Mouse (Mus musculus) heart, embryonic 14.5 days (tissue): ENCODE measurements around the gene Cnn2. TPM values are rescaled to one million over a fixed set of nuclear protein-coding genes. Genes with fewer than 3 reads are reported as not detected.

Experiments
- ATAC-seq: fragments of 200-750 bp; cut with Nextera tagmentation; 2 replicates; pipeline ENCODE4 v1.8.0; 2017; ENCODE audit warnings: low read depth, moderate TSS enrichment; ENCODE audit not compliant: insufficient number of reproducible peaks, insufficient read depth, low FRiP score
- H3K27ac ChIP-seq, 2 experiments: fragments of 200-500 bp in 1 of 2; fragments of 300-500 bp in 1 of 2; sonication (generic) in 1 of 2; replicated peaks in 1 of 2; 2 replicates each; pipeline ENCODE4 v1.5.1; 2012 to 2014; ENCODE audit warnings: low read depth in 2 of 2, low read length in 2 of 2, control low read depth in 1 of 2, mild to moderate bottlenecking in 1 of 2, mixed read lengths in 1 of 2; ENCODE audit not compliant: control insufficient read depth in 1 of 2, insufficient read depth in 1 of 2
- H3K27me3 ChIP-seq: fragments of 300-500 bp; sonication (generic); 2 replicates; pipeline ENCODE4 v1.6.1; 2014; ENCODE audit warnings: mild to moderate bottlenecking, low read length, control low read depth; ENCODE audit not compliant: control insufficient read depth, insufficient read depth
- H3K36me3 ChIP-seq: fragments of 300-500 bp; sonication (generic); 2 replicates; pipeline ENCODE4 v1.6.1; 2014; ENCODE audit warnings: mild to moderate bottlenecking, control low read depth, low read length, mixed read lengths; ENCODE audit not compliant: control insufficient read depth, insufficient read depth
- H3K4me1 ChIP-seq, 2 experiments: fragments of 200-500 bp in 1 of 2; fragments of 300-500 bp in 1 of 2; sonication (generic) in 1 of 2; 2 replicates each; pipeline ENCODE4 v1.6.1; 2012 to 2014; ENCODE audit warnings: low read length in 2 of 2, control low read depth in 1 of 2, mixed read lengths in 1 of 2; ENCODE audit not compliant: control insufficient read depth in 2 of 2, insufficient read depth in 2 of 2
- H3K4me2 ChIP-seq: fragments of 300-500 bp; sonication (generic); 2 replicates; pipeline ENCODE4 v1.6.1; 2014; ENCODE audit warnings: mild to moderate bottlenecking, low read length
- H3K4me3 ChIP-seq, 2 experiments: fragments of 200-500 bp in 1 of 2; fragments of 300-500 bp in 1 of 2; sonication (generic) in 1 of 2; 2 replicates each; pipeline ENCODE4 v1.5.1; 2012 to 2014; ENCODE audit warnings: low read length in 2 of 2, mild to moderate bottlenecking in 2 of 2, control low read depth in 1 of 2, low read depth in 1 of 2, moderate library complexity in 1 of 2; ENCODE audit not compliant: control insufficient read depth in 1 of 2, insufficient read depth in 1 of 2
- H3K9ac ChIP-seq: fragments of 300-500 bp; sonication (generic); 2 replicates; pipeline ENCODE4 v1.6.1; 2014; ENCODE audit warnings: mild to moderate bottlenecking, low read length
- H3K9me3 ChIP-seq: fragments of 300-500 bp; sonication (generic); 2 replicates; pipeline ENCODE4 v1.6.1; 2016; ENCODE audit warnings: low read length, control low read depth; ENCODE audit not compliant: control insufficient read depth
- WGBS: fragments of 180-500 bp; shearing (Covaris S2); extraction: QIAGEN DNeasy Blood & Tissue Kit; methylation state at CpG from one replicate; pipeline ENCODE4 v1.1.7; 2014; 5-methylcytosine and 5-hydroxymethylcytosine counted together
- polyA plus RNA-seq: library from polyadenylated mRNA; unstranded; fragments of >200 nt; fragmentation: Nextera tagmentation; extraction: Ambion mirVana; gene quantifications from 2 replicates; pipeline ENCODE4 v1.2.1, GENCODE M21; 2014

Gene Cnn2
- polyA plus RNA-seq, 1 experiment from 2014 or later = 265 TPM

DNA sequence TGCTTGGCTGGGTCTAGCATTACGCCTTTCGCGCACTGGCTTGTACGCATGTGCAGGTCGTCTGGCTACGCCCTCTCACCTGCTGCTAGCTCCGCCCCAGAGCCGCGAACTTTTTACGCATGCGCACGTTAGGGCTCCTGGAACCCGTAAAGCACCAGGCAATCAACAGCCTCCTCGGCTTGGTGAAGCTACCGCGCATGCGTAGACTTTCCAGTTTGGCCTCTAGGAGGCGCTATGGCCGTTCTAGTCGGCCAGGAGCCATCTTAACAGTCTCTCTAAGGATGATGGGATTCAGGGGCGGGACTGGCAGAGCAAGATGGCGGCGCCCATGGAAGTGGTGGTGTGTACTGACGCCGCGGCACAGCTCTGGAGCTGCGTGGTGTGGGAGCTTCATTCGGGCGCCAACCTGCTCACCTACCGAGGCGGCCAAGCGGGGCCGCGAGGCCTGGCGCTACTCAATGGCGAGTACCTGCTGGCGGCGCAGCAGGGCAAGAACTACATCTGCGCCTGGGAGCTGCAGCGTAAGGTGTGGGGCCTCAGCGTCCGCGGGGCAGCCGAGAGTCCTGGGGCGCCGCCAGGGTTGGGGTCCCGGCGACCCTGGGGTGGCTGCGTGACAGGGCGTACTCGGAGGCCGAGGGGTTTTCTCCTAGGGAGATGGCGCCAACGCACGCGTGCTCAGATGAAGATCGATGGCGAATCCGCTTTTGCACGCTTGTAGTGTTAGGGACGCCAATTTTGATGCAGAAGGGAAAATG lies 28.4 kb upstream of the Cnn2 start, which contains the start of gene Wdr18:
Wdr18 (plus strand) TSS at position 306 of the 755 bp plus-strand sequence.
- Histone ChIP-seq H3K4me1 (peaks cover 3 to 8% of the 10 kb centered on the region in 2 experiments), H3K4me3 (peak within 1 kb of the TSS; percentile 89 to 92), H3K36me3 (peaks cover 41% of the 10 kb centered on the region), H3K9ac (peak within 1 kb of the TSS; percentile 86), H3K27ac (peak within 1 kb of the TSS; percentile 28 to 53; a peak in 3 of 4 replicates), H3K27me3 (no peaks in the 10 kb centered on the region), H3K9me3 (no peaks in the 10 kb centered on the region), H3K4me2 (peak within 1 kb of the TSS; percentile 90)
- WGBS = under 1% methylated on average over 61 of the region's 61 CpGs
- ATAC-seq = peak; percentile 89

DNA sequence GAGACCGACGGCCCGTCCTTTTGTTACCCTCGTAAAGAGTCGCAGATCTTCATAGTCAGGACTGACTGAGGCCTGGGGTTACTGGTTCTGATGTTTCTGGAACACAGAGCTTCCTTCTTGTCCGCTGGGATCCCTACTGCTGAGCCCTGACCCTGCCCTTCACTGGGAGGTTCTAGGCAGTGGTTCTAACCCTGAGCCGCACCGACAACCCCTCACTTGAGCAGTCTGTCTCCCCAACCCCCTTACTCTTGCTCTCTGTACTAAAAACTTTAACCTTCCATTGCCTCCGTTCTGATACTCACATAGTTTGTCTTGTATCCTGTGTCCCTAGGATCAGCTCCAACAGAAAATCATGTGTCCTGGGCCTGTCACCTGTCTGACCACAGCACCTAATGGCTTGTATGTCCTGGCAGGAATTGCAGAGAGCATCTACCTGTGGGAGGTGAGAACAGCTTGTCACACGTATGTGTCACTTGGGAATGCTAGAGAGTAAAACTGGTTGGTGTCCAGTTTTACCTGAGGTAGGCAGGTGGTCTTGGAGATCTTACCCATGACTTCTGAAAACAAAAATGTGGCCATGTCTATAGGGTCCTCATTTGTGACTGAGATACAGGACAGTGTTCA lies 27.6 kb upstream of the Cnn2 start:
- peak overlapping the region; percentile 86 for H3K9ac ChIP-seq
- ATAC-seq = no peak
- no peaks in the 10 kb centered on the region for H3K27me3 ChIP-seq
- no peak overlapping the region; a peak in 1 of 4 replicates for H3K27ac ChIP-seq
- peaks cover 48% of the 10 kb centered on the region for H3K36me3 ChIP-seq
- peak overlapping the region; percentile 90 for H3K4me2 ChIP-seq
- WGBS = 15% methylated on average over 10 of the region's 10 CpGs
- H3K4me1 ChIP-seq = peaks cover 3 to 8% of the 10 kb centered on the region in 2 experiments
- H3K9me3 ChIP-seq = no peaks in the 10 kb centered on the region
- H3K4me3 ChIP-seq = peak overlapping the region; percentile 89 to 92

DNA sequence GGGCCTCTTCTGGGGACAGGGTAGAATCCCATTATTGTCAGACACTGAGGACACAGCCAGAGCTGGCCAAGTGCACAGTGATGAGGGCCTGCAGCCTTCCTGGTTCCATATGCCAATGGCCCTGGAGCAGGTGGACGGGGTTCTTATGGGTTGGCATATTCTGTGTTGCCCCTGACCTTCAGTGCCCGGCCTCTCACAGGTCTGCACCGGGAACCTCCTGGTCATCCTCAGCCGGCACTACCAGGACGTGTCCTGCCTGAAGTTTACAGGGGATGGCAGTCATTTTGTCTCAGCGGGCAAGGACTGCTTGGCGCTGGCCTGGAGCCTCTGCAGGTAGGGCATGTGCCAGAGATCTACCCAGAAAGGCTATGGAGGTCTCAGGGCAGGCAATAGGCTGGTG lies 23.7 kb upstream of the Cnn2 start:
- no peak overlapping the region for H3K4me3 ChIP-seq
- no peak overlapping the region for H3K27ac ChIP-seq
- 95% methylated on average over 7 of the region's 7 CpGs for WGBS
- ATAC-seq = no peak
- no peaks in the 10 kb centered on the region; the same call in none of the 2 replicates for H3K27me3 ChIP-seq
- H3K4me2 ChIP-seq = no peak overlapping the region
- H3K9ac ChIP-seq = no peak overlapping the region
- peaks cover 3 to 8% of the 10 kb centered on the region in 2 experiments for H3K4me1 ChIP-seq
- H3K36me3 ChIP-seq = peaks cover 74% of the 10 kb centered on the region
- H3K9me3 ChIP-seq = no peaks in the 10 kb centered on the region

DNA sequence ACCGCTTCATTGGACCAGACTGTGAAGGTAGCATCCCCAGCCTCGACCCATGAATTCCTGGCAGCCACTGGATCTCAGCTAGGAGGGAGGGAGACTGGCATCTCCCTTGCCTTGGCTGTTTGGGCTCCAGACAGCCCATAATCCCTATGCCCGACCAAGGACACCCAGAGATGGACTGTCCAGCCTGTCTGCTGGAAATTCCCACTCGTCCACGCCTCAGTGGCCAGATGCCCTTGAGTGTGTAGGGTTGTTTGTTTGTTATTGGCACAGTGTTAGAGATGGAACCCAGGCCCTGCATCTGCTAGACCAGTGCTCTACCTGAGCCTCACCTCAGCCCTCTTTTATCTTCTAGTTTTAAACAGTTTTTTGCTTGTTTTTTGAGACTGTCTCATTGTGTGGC lies 23.1 kb upstream of the Cnn2 start:
- Histone ChIP-seq H3K9ac (no peak overlapping the region), H3K4me2 (no peak overlapping the region), H3K9me3 (no peaks in the 10 kb centered on the region), H3K4me1 (peaks cover 3 to 8% of the 10 kb centered on the region in 2 experiments), H3K27ac (no peak overlapping the region), H3K36me3 (peaks cover 74% of the 10 kb centered on the region), H3K4me3 (no peak overlapping the region), H3K27me3 (peaks cover under 1% of the 10 kb centered on the region)
- ATAC-seq = no peak
- 88% methylated on average over 5 of the region's 5 CpGs for WGBS

DNA sequence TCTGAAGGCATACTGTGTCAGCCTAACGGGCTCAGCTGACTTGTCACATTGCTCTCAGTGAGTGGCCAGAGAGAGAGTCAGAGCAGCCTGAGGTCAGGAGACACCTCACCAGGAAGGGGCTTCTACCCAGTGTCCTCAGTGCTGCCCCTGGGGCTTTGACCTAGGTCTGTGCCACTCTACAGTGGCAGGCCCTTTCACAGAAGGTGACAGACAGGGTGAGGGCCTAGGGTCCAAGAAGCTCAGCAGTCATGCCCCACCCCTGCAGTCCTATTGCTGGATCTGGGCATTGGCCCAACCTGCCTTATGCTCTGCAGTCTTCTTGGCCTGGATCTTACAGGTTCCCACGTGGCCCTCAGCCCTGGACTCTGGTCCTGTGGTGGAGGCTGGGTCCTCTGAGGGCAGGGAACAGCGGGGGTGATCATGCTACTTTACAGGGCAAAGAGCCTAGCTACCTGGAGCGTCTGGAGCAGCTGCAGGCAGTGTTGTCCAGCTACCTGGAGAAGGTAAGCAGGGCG lies 21.4 kb upstream of the Cnn2 start:
- WGBS = 94% methylated on average over 5 of the region's 5 CpGs
- peaks cover 64% of the 10 kb centered on the region for H3K36me3 ChIP-seq
- no peak overlapping the region for H3K4me2 ChIP-seq
- H3K27me3 ChIP-seq = peaks cover 12% of the 10 kb centered on the region
- ATAC-seq = no peak; the same call in 1 of the 2 replicates
- H3K27ac ChIP-seq = no peak overlapping the region
- peaks cover 2 to 9% of the 10 kb centered on the region in 2 experiments; a peak in 2 of 4 replicates for H3K4me1 ChIP-seq
- no peaks in the 10 kb centered on the region for H3K9me3 ChIP-seq
- no peak overlapping the region for H3K4me3 ChIP-seq
- no peak overlapping the region for H3K9ac ChIP-seq

DNA sequence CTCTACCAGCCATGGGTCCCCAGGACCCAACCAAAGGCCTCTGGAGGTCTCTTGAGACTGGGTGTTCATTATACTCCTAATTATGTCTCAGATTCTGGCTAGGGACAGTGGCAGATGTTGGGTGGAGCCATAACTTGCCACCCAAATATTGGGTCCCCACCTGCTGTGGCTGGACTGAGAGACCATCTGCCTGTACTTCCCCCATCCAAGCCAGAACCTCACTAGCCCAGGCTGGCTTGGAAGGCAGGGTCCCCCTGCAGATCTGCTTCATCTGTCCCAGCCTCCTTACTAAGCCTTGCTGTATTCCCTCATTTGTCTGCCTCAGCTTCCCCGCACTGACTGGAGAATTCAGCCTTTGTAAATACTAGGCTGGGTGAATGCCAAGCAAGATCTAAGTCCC lies 20.2 kb upstream of the Cnn2 start:
- no peak for ATAC-seq
- H3K9me3 ChIP-seq = no peaks in the 10 kb centered on the region
- 79% methylated on average over 1 of the region's 1 CpGs for WGBS
- H3K4me3 ChIP-seq = no peak overlapping the region
- H3K36me3 ChIP-seq = peaks cover 51% of the 10 kb centered on the region
- no peak overlapping the region for H3K4me2 ChIP-seq
- peaks cover 2 to 12% of the 10 kb centered on the region in 2 experiments; a peak in 3 of 4 replicates for H3K4me1 ChIP-seq
- peaks cover 20% of the 10 kb centered on the region for H3K27me3 ChIP-seq
- H3K9ac ChIP-seq = no peak overlapping the region
- H3K27ac ChIP-seq = no peak overlapping the region

DNA sequence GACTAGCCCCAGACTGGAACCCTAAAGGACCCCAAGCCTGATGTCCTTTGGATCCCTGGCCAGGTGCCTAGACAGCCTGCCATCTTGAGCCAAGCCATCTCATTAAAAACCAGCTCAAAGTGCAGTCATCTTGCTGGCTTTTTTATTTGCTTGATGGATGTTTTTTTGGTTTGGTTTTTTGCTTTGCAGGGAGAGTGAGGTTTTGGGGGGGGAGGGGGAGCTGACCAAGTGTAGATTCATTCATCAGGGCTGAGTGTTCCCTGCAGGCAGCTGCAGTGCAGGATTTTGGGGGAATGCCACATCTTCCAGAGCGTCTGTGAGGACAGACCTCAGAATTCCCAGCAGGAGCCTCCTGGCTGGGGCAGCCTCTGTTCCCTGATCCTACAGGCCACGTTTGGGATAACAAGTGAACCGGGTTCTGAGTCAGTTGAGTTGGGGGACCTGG lies 19.2 kb upstream of the Cnn2 start:
- no peak for ATAC-seq
- H3K4me2 ChIP-seq = no peak overlapping the region
- H3K4me1 ChIP-seq = peaks cover 2 to 12% of the 10 kb centered on the region in 2 experiments; a peak in 3 of 4 replicates
- peaks cover 42% of the 10 kb centered on the region for H3K36me3 ChIP-seq
- H3K27ac ChIP-seq = no peak overlapping the region
- H3K4me3 ChIP-seq = no peak overlapping the region
- H3K27me3 ChIP-seq = peaks cover 20% of the 10 kb centered on the region
- H3K9ac ChIP-seq = no peak overlapping the region
- no peaks in the 10 kb centered on the region for H3K9me3 ChIP-seq
- WGBS = 21% methylated on average over 3 of the region's 3 CpGs
